Mouse (Mus musculus): ENCODE measurements around the gene Izumo1r. TPM values are rescaled to one million over a fixed set of nuclear protein-coding genes. Genes with fewer than 3 reads are reported as not detected.

Izumo1r gene
- polyA plus RNA-seq, 1 experiment from 2014 or later: not detected

DNA sequence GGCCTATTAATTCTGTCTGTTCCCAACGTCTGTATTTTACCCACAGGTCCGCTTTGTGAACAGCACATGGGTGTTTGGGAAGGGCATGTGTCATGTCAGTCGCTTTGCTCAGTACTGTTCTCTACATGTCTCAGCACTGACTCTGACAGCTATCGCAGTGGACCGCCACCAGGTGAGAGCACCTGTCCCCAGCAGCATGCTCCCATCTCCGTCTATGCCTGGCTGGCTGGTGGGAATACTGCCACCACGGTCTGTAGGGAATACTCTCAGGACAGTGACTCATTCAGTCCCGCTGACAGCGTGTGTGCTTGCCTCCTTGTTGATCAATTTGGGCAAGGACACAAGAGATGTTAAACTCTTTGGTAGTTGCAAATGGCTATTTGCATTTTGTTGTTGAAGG lies 39.0 kb downstream of the Izumo1r start:
- no peaks in the 10 kb centered on the region for H3K36me3 ChIP-seq (ENCODE audit: inconsistent target)
- no peak overlapping the region for H3K27ac ChIP-seq
- 86% methylated on average over 9 of the region's 9 CpGs for WGBS (ENCODE audit: missing documents)
- no peak overlapping the region for H3K4me3 ChIP-seq (ENCODE audit: inconsistent target)
- H3K79me2 ChIP-seq (ENCODE audit: inconsistent target): no peaks in the 10 kb centered on the region

DNA sequence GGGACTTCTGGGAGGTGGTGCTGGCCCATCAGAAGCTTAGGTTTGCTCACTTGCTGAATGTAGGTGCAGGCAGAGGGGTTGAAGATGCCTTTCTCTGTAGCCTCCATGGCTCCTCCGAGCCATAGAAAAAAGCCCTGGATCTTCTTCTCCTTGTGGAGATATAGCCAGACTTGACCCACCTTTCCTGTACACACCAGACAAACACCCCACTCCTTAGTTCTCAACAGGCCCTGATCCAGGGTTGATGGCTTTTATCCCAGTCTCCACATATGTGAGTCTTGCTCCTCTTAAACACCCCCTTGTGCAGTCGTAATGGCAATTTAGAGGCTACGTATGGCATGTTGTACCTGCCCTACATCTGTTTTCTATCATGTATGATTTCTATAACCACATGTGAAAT lies 40.6 kb downstream of the Izumo1r start:
- 91% methylated on average over 3 of the region's 3 CpGs for WGBS (ENCODE audit: missing documents)
- no peak overlapping the region for H3K4me3 ChIP-seq (ENCODE audit: inconsistent target)
- no peaks in the 10 kb centered on the region for H3K36me3 ChIP-seq (ENCODE audit: inconsistent target)
- H3K79me2 ChIP-seq (ENCODE audit: inconsistent target): no peaks in the 10 kb centered on the region
- H3K27ac ChIP-seq: no peak overlapping the region

DNA sequence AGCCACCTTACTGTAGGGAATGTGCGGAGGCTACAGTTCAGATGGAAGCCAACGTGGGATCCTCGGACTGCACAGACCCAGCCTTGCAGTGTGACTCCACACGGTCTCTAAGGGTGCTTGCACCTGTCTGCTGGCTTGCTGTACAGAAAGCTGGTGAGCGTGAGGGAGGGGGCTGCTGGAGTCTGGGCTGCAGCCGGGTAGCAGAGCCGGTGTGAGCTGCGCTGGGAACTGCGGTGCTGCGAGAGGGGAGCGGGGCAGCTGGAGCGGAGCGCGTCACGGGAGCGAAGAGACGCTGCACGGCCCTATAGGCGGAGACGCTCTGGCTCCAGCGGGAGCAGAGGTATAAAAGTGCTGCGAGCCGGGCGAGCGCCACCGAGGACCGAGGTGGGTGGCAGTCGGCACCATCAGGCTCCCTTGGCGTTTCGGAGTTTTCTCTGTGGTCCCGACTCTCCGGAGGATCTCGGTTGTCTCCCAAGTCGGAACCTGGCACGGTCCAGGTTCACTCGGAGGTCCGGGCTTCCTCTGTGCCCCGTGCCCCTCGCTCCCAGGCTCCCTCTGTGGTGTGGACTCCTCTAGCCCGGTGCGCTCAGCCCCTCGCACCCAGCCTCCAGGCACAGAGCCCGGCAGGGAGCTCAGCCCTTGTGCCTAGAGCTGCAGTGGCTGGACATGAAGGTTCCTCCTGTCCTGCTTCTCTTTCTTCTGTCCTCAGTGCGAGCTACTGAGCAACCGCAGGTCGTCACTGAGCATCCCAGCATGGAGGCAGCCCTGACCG lies 43.7 kb downstream of the Izumo1r start, which contains the start of gene Gpr83:
Gpr83 (plus strand) TSS at position 343 of the 772 bp plus-strand sequence.
- Histone ChIP-seq H3K79me2 (ENCODE audit: inconsistent target) (no peaks in the 10 kb centered on the region), H3K4me3 (ENCODE audit: inconsistent target) (no peak within 1 kb of the TSS), H3K27ac (no peak within 1 kb of the TSS), H3K36me3 (ENCODE audit: inconsistent target) (no peaks in the 10 kb centered on the region)
- 5% methylated on average over 47 of the region's 47 CpGs for WGBS (ENCODE audit: missing documents)

DNA sequence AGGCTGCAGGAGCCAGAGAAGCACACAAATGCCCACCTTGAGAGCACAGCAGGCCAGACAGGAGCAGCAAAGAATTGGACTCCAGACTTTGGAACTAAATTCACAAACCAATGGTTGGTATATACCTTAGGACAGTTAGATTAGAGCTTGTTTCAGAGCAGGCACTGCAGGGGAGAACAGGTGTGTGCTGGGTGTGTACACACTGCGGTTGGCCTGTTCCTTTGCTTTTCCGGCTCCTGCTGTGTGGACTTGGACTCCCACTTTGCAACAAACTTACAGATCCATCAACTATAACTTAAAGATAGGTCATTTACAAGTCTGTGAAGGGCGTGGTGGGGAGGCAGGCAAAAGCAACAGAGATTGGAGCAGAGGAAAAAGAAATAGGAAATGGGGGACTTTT lies 45.0 kb downstream of the Izumo1r start:
- H3K79me2 ChIP-seq (ENCODE audit: inconsistent target): no peaks in the 10 kb centered on the region
- H3K36me3 ChIP-seq (ENCODE audit: inconsistent target): no peaks in the 10 kb centered on the region
- no peak overlapping the region for H3K27ac ChIP-seq
- H3K4me3 ChIP-seq (ENCODE audit: inconsistent target): no peak overlapping the region
- 88% methylated on average over 2 of the region's 3 CpGs for WGBS (ENCODE audit: missing documents)

DNA sequence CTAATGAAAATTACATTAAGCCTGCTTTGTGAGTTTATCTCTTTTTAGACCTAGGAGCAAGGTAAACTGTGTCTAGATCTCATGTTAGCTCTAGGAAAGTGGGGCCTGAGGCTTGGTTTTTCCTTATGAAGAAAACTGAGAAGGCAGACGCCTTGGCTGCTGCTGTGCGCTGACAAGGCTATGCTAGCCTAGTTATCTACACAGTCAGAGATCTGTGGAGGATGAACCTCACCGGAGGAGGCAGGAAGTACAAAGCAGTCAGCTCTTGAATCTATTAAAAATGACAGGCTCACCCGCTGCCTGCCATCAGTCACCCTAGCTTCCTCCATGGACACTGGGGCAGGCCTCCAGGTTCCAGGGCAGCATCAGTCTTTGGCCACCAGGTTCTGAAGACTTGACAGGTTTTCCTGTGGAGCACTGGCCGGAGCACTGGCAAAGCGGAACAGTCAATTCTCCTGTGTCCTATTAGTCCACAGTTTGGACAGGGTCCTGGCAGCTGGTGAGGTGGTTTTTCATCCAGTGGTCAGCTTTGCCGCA lies 45.5 kb downstream of the Izumo1r start:
- no peak overlapping the region for H3K27ac ChIP-seq
- no peak overlapping the region for H3K4me3 ChIP-seq (ENCODE audit: inconsistent target)
- 74% methylated on average over 7 of the region's 7 CpGs for WGBS (ENCODE audit: missing documents)
- H3K36me3 ChIP-seq (ENCODE audit: inconsistent target): no peaks in the 10 kb centered on the region
- no peaks in the 10 kb centered on the region for H3K79me2 ChIP-seq (ENCODE audit: inconsistent target)

DNA sequence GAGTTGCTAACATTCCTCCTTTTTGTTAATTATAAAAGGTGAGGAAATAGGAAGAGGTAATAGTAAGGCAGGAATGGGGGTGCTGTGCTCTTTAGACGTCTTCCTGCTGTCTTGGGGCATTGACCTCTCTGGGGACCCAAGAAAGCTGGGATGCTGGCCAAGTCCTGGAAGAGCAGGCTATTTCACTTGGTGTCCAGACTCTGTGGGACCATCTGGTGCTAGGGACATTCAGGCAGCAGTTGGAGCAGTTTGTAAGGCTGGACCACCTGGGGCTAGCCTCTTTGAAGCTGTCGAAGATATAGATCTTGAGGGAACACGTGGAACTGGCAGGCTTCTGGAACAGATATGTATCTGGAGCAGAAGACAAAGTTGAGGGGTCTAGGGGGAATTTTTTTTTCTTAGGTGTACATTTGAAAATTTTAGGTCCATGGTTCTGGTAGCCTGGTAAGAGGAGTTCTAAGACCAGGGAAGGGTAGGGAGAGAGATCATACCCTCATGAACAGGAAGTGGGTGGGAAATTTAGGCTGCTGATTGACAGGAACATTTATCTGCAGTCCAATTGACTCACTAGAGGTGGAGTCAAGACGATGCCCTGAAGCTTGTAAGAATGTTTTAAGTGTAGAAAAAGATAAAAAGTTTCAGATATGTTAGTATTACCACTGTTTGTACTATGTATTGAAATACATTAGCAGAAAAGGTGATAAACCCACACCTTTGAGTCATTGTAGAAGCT lies 46.7 kb downstream of the Izumo1r start:
- 45% methylated on average over 4 of the region's 4 CpGs for WGBS (ENCODE audit: missing documents)
- H3K79me2 ChIP-seq (ENCODE audit: inconsistent target): no peaks in the 10 kb centered on the region
- no peaks in the 10 kb centered on the region for H3K36me3 ChIP-seq (ENCODE audit: inconsistent target)
- no peak overlapping the region for H3K4me3 ChIP-seq (ENCODE audit: inconsistent target)
- no peak overlapping the region for H3K27ac ChIP-seq

DNA sequence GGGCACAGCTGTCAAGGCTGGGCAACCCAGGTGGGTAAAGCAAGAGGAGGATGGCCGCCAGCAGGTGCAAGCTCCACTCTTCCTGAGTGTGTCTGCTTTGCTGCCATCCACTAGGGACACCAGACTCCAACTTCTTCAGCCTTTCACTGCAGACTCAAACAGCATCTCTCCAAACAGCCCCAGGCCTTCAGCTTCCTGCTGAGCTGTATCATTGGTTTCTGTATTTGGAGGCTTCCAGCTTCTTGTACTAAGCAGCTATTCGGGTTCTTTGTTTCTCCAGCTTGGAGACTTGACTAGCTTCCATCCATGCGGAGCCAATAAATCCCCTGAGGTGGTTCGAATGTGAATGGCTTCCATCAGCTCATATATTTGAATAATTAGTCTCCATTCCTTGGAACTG lies 49.2 kb downstream of the Izumo1r start:
- Histone ChIP-seq H3K79me2 (ENCODE audit: inconsistent target) (no peaks in the 10 kb centered on the region), H3K36me3 (ENCODE audit: inconsistent target) (no peaks in the 10 kb centered on the region), H3K4me3 (ENCODE audit: inconsistent target) (no peak overlapping the region), H3K27ac (no peak overlapping the region)
- 91% methylated on average over 4 of the region's 4 CpGs for WGBS (ENCODE audit: missing documents)

DNA sequence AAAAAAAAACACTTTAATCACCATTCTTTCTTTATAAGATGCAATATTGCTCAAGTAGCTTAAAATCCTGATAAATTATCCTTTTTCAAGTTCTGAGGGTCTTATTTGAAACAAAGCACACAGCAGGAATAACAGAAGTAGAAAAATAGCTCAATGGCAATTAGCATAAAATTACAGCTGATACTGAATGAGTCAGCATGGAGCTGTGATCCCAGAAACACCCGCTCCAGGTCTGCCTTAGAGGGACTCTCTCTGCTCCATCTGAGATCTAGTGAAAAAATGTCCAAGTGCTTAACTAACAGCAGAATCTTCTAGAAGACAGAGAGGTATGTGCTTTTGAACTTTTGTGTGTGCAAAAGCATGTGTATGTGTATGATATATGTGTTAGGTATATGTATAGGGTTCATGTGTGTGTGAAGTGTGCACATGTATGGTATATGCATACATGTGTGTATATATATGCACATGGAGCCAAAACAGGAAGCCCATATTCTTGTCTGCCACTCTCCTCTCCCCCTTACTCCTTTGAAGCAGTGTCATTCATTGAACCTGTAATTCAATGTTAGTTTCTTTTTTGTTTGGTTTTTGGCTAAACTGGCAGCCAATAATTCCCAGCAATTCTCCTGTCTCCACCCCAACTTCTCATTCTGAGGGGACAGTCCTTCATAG lies 55.3 kb downstream of the Izumo1r start:
- no peaks in the 10 kb centered on the region for H3K79me2 ChIP-seq (ENCODE audit: inconsistent target)
- WGBS (ENCODE audit: missing documents): 65% methylated on average over 1 of the region's 1 CpGs
- no peak overlapping the region for H3K27ac ChIP-seq
- H3K36me3 ChIP-seq (ENCODE audit: inconsistent target): no peaks in the 10 kb centered on the region
- H3K4me3 ChIP-seq (ENCODE audit: inconsistent target): no peak overlapping the region

DNA sequence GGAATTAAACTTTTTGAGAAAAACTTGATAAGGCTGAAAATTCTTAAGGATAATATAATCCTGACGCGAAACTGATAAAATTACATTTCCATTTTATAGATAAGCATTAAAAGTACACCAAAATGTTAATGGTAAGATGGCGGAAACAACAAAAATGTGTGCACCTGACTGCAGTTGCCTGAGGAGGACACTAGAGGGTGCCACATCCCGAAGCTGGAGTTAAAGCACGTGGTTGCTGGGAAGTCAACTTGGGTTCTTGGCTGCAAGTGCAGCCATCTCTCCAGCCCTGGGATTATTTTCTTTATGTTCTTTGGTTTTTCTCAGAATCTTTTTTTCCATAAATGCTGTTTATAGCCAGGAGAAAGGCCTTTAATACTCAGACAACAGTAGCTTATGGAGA lies 57.3 kb downstream of the Izumo1r start:
- Histone ChIP-seq H3K79me2 (ENCODE audit: inconsistent target) (no peaks in the 10 kb centered on the region), H3K4me3 (ENCODE audit: inconsistent target) (no peak overlapping the region), H3K27ac (no peak overlapping the region), H3K36me3 (ENCODE audit: inconsistent target) (no peaks in the 10 kb centered on the region)
- 68% methylated on average over 5 of the region's 5 CpGs for WGBS (ENCODE audit: missing documents)

DNA sequence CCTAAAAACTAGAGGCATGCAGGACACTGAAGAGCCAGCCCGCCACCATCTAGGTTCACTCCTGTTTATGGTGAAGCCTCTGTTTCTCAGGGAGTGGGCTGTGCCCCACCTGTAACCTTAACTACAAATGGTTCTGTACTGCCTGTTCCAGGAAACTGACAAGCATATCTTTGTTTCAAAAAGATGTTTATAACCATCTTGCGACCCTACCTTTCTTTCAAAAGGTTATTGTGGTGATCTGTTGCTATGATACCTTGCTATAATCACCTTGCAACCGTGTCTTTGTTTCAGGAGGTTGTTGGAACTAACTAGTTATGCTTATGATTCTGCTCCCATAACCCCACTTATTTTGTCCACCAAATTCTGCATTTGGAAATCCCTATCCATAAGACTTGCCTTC lies 59.8 kb downstream of the Izumo1r start:
- H3K79me2 ChIP-seq (ENCODE audit: inconsistent target): no peaks in the 10 kb centered on the region
- H3K27ac ChIP-seq: no peak overlapping the region
- WGBS (ENCODE audit: missing documents): 100% methylated on average over 3 of the region's 3 CpGs
- H3K36me3 ChIP-seq (ENCODE audit: inconsistent target): no peaks in the 10 kb centered on the region
- H3K4me3 ChIP-seq (ENCODE audit: inconsistent target): no peak overlapping the region

DNA sequence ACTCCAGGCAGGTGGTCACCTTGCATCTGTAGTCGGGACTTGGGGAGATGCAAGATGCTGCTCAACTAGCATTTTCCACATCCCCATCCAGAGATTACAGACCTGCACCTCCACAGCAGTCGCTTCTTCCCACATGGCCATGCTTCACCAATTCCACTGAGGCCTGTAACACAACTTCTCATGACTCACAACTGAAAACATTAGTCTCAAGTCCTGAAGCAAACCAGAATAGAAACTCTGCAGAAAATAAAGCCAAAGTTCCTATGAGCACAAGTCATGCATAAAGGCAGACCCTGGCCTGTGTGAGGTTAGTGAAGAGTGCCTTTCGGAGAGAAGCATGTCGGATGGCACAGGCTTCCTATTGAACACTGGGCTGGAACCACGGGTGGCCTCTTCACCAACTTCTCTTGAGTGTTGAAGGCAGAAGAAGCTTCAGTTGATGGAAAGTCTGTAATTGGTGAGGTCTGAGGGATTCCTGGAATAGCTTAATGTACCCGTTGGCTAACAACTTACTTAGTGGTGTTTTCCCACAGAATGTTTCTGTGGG lies 60.4 kb downstream of the Izumo1r start:
- Histone ChIP-seq H3K4me3 (ENCODE audit: inconsistent target) (no peak overlapping the region), H3K36me3 (ENCODE audit: inconsistent target) (no peaks in the 10 kb centered on the region), H3K27ac (no peak overlapping the region), H3K79me2 (ENCODE audit: inconsistent target) (no peaks in the 10 kb centered on the region)
- 100% methylated on average over 6 of the region's 6 CpGs for WGBS (ENCODE audit: missing documents)

DNA sequence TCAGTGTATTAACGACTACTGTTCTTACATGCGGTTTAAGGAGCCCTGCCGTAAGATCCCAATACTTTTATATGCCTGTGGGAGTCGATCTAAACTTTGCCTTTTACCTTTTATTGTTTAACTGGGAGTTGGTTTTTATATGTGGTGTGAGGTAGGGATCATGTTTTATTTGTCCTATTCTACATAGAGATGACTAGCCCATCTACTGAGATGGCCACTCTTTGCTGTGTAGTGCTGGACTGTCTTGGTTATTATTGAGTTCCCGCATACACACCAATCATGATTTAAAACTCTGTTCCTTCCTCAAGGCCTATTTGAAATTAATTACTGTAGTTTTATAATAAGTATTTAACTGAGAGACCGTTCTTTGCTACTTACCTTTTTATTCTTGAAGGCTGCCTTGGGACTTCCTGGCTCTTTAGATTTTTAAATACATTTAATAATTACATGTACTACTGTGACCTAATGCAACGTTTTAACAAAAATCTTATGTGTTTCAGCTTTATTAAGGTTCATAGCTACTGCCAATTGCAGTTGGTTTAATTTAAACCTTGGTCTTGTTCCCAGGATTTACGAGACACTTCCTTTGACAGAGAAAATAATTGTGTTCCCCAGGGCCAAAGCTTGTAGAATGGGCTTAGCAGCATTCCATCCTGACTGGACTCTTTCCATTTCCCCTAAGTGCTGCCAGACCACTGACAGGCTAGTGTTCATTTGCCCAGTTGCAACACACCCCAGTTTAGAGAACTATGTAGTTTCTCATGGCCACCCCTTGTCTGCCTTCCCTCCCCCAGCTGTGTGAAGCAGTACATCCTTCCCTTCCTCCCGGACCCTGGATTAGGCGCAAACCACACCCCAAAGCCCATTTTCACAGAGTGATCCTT lies 61.6 kb downstream of the Izumo1r start:
- WGBS (ENCODE audit: missing documents): 70% methylated on average over 10 of the region's 10 CpGs
- no peaks in the 10 kb centered on the region for H3K36me3 ChIP-seq (ENCODE audit: inconsistent target)
- no peaks in the 10 kb centered on the region for H3K79me2 ChIP-seq (ENCODE audit: inconsistent target)
- H3K4me3 ChIP-seq (ENCODE audit: inconsistent target): no peak overlapping the region
- H3K27ac ChIP-seq: no peak overlapping the region

DNA sequence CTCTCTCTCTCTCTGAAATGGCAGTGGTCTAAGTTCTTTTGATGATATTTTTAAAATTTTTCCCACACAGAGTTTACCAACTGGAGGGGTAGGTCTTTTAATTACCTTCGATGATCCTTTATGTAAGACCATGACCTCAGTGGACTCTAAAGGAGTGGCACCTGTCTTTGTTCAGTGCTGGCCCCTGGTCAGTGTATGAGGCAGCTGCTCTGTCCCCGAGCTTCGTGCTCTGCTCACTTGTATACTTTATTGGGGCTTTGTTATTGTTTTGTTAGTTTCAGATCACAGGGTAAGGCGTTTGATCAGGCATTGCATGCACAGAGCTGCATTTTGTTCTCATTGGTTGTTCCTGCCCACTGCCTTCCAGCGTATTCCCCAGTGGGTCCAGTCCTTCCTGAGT lies 63.8 kb downstream of the Izumo1r start:
- WGBS (ENCODE audit: missing documents): 88% methylated on average over 5 of the region's 5 CpGs
- no peak overlapping the region for H3K27ac ChIP-seq
- H3K79me2 ChIP-seq (ENCODE audit: inconsistent target): no peaks in the 10 kb centered on the region
- no peaks in the 10 kb centered on the region for H3K36me3 ChIP-seq (ENCODE audit: inconsistent target)
- H3K4me3 ChIP-seq (ENCODE audit: inconsistent target): no peak overlapping the region

DNA sequence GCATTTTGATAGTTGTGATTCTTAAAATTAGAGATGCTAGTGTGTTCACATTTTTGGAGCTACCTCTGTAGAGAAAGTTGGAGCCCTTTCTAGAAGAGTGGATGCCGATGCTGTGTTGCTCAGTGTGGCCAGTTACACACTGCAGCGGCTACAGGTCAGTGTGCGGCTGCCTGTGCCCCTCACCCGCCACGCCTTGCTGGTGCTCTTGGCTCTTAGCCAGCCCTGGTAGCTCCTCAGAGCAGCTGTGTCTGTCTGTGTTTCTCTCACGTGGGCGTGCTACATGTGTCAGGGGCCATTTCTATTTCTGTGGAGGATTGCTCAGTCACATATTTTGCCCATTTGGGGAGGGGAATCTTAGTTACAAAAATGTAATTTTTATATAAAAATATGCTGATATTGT lies 64.2 kb downstream of the Izumo1r start:
- Histone ChIP-seq H3K79me2 (ENCODE audit: inconsistent target) (no peaks in the 10 kb centered on the region), H3K4me3 (ENCODE audit: inconsistent target) (no peak overlapping the region), H3K27ac (no peak overlapping the region), H3K36me3 (ENCODE audit: inconsistent target) (no peaks in the 10 kb centered on the region)
- WGBS (ENCODE audit: missing documents): 90% methylated on average over 7 of the region's 7 CpGs
